Mouse (Mus musculus) gastrocnemius, postnatal 4 days (tissue): ENCODE data around the gene Vmn2r59. TPM values are rescaled to one million over a fixed set of nuclear protein-coding genes. Genes with fewer than 3 reads are reported as not detected.
"Not testable (repeated sequence)": the region's sequence is repeated elsewhere in the genome, so short reads cannot be mapped to it uniquely, and the experiment has no call there.

Experiments used
- DNase-seq, 2 experiments: peaks; one replicate each; pipeline ENCODE4 v3.0.0; 2021 to 2022; ENCODE audit warnings: low spot score in 2 of 2, mixed read lengths in 2 of 2
- long read RNA-seq, 2 experiments: library from polyadenylated mRNA; stranded (forward); transcript quantifications; one replicate each; pipeline ENCODE4 v2.0.0; 2021
- total RNA-seq, 2 experiments: library from RNA; stranded (reverse); gene quantifications; 2 replicates each; pipeline ENCODE4 v1.2.3; 2021

Gene Vmn2r59
- not detected for total RNA-seq
- long read RNA-seq, experiment 1, result 0 reads
- long read RNA-seq, experiment 2, result 0 reads

- no peak for DNase-seq
Observed at GRCm38 (mm10) chr7:42058923-42059322, at the start of gene Vmn2r59. Gene Vmn2r59 (minus strand): TSS chr7:42059023.

- DNase-seq, result no peak
Observed at GRCm38 (mm10) chr7:42107470-42107869, 48.6 kb upstream of the Vmn2r59 start, which contains the start of gene Vmn2r60. Gene Vmn2r60 (plus strand): TSS chr7:42107770.

- DNase-seq, result not testable (repeated sequence)
Observed at GRCm38 (mm10) chr7:42107061-42107460, 48.2 kb upstream of the Vmn2r59 start.

Other genes starting within 250 kb of the Vmn2r59 start
- not detected for gene Vmn2r58, start 186.3 kb downstream of the Vmn2r59 start, total RNA-seq
- gene Vmn2r60, start 48.7 kb upstream of the Vmn2r59 start, total RNA-seq, result not detected
- not detected for gene Vmn2r61, start 201.0 kb upstream of the Vmn2r59 start, total RNA-seq